Mouse (Mus musculus) cerebellum, postnatal 36 days (tissue): ENCODE data around the gene Trim26.
A peak's percentile ranks its signal among the peaks of the same experiment; 100 is the strongest.
"Not testable (repeated sequence)": the region's sequence is repeated elsewhere in the genome, so short reads cannot be mapped to it uniquely, and the experiment has no call there.

Source experiments
- DNase-seq, 2 experiments: peaks; one replicate each; pipeline ENCODE4 v3.0.0; 2021 to 2022; ENCODE audit warnings: mixed read lengths in 2 of 2

Trim26 gene

DNA sequence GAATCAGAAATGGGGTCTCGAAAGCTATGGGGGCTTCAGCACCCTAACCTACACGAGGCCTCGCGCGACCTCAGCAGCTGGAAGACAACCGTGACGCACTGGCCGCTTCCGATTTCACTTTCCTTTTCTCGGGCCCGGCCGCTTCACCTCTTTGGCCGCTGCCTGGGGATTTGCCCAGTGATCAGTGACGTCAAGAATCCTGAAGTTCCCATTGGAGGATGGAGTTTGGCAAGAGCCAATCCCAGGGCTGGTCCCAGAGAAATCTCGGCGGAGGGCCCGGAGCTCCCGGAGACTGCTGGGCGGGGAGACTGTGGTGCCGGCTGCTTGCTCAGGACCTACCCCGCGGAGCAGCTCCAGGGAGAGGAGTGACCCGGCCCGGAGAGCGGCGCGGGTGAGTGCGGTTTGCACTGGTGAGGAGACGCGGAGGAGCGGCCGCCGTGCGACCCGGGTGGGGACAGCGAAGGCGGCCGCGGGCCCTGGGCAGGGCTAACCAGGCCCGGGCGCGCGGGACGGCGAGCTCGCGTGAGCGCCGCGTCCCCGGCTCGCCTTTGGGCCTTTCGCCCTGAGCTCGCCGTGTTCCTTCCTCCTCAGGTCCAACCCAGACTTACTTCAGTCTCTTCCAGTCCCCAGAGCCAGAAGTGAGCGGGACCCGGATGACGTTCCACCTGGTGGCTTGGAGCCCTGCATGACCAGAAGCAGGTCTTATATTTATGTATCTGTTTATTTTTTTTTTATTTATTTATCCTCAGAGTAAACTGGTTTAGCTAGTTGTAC, at the start of gene Trim26:
Trim26 (plus strand) TSS at position 261 of the 774 bp plus-strand sequence.
- DNase-seq, result peak; percentile 96 to 99

DNA sequence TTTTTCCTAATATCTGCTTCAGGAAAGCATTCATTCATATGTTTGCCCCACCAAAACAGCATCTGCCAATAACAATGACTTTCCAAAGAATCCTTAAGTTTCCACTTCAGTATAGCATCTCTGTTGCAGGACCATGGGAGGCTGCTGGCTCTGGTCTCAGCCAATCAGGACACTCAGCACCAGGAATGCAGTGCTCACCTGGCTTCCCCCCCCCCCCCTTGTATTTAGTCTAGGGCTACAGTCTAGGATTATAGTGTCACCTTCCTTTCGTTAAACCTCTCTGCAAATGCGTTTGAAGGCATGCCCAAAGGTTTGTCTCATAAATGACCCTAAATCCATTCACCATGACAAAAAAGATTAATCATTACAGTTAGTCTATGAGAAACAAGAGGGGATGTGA, 48.6 kb upstream of the Trim26 start:
- no peak for DNase-seq

- peak; percentile 66 to 74 for DNase-seq
Observed at GRCm38 (mm10) chr17:36788801-36789200, 48.1 kb upstream of the Trim26 start.

- no peak for DNase-seq
Observed at GRCm38 (mm10) chr17:36799493-36799892, 37.4 kb upstream of the Trim26 start.

GRCm38 (mm10) chr17:36799921-36800462, 36.9 kb upstream of the Trim26 start:
- DNase-seq, result not testable (repeated sequence)

DNA sequence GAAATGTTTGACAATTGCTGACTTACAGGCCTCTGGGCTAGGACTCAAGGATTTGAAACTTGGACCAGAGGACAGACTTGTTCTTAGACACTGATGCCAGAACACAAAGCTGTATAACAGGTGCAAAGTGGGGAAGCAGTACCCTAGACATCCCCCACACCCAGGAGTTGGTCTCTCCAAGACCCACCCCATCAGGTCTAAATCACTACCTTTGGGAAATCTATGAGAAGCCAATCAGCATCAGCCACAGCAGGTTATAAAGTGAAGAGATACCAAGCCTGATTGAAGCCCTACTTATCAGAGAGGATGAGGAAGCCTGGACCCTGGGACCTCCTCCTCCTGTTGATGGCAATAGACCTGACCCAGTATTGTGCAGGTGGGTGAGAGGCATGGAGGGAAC, 25.1 kb upstream of the Trim26 start, which contains the start of gene H2-M10.6:
H2-M10.6 (plus strand) TSS at position 301 of the 400 bp plus-strand sequence.
- no peak for DNase-seq

DNA sequence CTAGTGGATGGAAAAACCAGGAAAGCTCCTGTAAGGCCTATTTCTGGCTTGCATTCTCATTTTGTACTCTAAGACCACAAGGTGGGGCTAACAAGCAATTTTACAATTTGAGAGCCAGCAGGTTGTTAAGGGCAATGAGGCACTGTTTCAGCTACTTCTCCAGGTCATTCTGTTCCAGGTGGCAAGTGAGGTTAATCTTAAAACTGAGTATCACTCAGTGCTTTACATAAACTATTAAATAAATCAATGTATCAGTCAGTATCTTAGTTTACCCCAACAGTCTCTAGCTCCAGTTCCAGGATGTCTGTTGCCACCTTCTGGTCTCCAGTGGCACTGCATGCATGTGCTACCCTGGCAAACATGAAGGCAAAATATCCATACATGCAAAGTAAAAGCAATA, 12.9 kb upstream of the Trim26 start:
- peak; percentile 47 to 51 for DNase-seq

DNA sequence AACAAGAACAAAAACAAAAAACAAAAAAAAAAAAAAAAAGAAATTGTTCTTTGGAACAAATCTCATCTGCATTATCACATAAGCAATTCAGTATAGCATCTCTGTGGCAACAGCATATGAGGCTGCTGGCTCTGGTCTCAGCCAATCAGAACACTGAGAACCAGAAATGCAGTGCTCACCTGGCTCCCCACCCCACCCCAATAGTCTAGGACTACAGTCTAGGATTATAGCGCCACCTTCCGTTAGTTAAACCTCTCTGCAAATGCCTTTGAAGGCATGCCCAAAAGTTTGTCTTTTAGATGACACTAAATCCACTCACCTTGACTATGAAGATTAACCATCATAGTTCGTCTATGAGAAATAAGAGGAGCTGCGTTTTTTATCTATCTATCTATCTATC, 11.4 kb upstream of the Trim26 start:
- DNase-seq, result peak in 1 of 2 experiments; percentile 29

DNA sequence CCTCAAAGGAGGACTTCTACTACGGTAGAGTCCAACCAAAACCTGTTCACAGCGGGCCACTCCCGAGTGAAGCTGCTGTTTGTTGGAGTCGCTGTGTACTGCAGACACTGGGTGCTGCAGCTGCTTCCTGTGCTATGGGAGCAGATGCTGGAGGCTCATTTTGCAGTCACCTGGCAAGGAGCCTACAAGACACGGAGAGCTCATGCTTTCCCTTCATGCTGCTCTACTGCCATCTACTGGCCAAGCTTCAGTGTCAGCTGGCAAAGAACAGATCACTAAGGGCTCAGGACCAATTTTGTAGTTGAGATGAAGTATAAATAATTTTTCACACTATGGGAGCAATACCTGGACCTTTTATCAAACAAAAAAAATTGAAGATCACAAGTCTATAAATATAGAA, 10.9 kb upstream of the Trim26 start:
- peak; percentile 79 to 87 for DNase-seq

GRCm38 (mm10) chr17:36828488-36828887, 8.4 kb upstream of the Trim26 start:
- no peak for DNase-seq

DNA sequence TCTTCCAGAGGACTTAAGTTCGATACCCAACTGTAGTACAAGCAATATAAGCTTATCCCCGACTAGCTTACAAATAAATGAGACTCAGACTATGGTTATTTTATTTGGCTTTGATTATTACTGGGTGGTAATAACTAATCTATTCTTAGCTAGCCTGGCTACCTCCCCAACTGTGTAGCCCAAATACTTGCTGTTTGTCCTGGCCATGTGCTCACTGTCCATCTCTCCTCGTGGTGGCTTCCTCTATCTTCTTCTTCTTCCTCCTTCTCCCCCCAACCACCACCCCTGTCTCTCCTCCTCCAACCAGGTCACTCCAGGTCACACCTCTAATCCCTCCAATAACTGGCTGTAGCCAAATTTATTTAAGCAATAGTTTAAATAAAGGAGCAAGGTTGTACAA, 6.5 kb upstream of the Trim26 start:
- no peak for DNase-seq

- no peak for DNase-seq
Observed at GRCm38 (mm10) chr17:36832694-36833093, 4.2 kb upstream of the Trim26 start.

GRCm38 (mm10) chr17:36835591-36836426, 1.1 kb upstream of the Trim26 start:
- DNase-seq, result peak; percentile 31 to 43

DNA sequence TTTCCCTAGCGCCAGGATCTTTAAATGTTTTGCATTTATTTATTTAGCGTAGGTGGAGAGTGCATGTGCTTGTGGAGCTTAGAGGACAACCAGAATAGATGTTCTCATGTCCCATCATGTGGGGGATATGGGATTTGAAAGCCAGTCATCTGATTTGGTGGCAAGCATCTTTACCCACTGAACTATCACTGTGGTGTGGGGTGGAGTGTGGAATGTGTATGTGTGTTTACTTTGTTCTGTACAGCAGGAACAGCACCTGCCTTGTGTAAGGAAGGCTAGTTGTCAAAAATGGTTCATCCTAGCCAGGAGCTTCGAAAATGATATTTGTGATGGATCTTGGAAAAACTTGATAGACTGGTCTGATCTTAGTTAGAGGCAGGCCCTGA, 514 bp upstream of the Trim26 start:
- no peak for DNase-seq

DNA sequence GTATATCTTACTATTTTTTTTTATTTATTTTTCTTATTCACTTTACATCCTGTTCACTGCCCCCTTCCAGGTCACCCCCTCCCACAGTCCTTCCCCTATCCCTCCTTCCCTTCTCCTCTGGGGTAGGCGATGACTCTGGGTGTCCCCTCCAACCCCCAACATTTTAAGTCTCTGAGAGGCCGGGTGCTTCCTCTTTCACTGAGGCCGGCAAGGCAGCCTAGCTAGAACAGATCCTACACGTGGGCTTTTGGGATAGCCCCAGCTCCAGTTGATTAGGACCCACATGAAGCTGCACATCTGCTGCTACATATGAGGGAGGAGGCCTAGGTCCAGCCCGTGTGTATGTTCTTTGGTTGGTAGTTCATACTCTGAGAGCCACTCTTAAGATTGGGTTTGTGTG, 2.1 kb downstream of the Trim26 start:
- no peak for DNase-seq

GRCm38 (mm10) chr17:36839931-36840330, 3.0 kb downstream of the Trim26 start:
- DNase-seq, result no peak

DNA sequence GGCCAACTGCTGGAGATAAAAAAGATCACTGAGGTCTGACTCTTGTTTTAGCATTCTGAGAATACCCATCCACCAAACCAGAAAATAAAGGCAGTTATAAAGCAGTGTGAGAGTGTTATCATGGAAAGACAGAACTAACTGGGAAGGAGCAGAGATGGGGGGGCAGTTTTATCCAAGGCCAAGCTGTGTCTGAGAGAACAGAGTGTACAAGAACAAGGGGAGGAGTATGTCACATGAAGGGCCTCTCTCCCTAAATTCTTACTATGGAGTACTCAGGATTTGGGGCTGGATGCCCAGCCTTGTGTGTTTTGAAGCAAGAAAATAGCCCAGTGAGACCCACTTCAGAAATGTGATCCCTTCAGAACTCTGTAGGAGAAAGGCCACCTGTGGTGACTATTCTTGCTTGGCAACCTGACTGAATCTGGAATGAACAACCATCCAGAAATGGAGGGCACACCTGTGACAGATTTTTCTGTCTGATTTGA, 4.1 kb downstream of the Trim26 start:
- no peak for DNase-seq

- DNase-seq, result no peak
Observed at GRCm38 (mm10) chr17:36843696-36844095, 6.8 kb downstream of the Trim26 start.

DNA sequence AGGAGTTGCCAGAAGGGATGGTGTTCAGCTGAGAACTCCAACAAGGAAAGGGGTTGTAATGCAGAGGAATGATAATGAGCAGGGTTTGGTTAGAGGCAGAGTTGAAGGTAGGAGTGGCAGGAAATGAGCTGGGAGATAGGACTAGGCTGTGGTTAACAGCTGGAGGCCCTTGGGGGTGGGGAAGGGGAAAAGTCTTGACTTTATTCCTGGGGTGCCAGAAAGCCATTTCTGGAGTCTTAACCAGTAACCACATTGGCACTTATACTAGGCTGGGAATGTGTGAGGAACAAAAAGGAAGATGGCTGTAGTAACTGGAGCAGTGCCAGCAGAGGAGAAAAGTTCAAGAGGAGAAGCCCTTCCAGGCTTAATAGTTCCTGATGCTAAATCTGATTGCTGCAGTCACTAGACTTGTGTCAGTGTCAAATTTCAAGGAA, 7.4 kb downstream of the Trim26 start:
- no peak for DNase-seq

DNA sequence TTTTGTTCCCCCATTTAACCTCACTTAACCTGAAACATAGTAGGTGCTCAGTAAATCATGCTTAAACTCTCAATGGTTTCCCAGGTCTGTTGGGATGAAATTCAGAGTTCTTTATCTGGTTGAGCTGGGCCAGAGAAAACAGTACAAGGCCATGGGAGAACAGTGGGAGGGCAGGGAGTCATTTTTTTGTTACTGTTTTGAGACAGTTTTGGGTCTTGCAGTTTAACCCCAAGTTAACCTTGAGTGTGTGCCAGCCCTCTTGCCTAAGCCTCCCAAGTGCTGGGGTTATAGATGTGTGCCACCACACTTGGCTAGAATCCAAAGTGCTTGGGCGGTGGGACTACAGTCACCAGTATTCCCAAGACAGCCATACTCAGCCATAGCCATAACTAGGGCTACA, 7.8 kb downstream of the Trim26 start:
- no peak for DNase-seq

GRCm38 (mm10) chr17:36848911-36849310, 12.0 kb downstream of the Trim26 start:
- DNase-seq, result no peak

- no peak for DNase-seq
Observed at GRCm38 (mm10) chr17:36849992-36850391, 13.1 kb downstream of the Trim26 start.

DNA sequence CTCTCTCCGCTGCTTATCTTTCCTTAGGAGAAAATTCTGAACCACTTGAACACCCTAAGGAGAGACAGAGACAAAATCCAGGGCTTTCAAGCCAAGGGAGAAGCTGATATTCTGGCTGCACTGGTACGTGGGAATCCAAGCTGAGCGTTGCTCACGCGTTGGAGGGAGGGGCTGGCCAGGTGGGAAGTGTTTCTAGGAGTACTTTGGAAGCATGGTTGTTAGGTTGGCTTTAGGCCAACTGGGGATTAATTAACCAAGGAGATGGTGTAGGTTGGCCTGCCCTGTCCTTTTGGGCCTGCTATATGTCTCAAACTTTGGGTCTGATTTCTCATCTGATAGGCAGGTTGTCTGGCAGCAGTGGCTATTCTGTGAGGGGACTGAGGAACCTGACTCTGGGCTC, 14.3 kb downstream of the Trim26 start:
- DNase-seq, result no peak
